Mouse (Mus musculus): ENCODE results near the gene Nhlh1. TPM values are rescaled to one million over a fixed set of nuclear protein-coding genes. Genes with fewer than 3 reads are reported as not detected.

Nhlh1 gene
- total RNA-seq (2021) = not detected

DNA sequence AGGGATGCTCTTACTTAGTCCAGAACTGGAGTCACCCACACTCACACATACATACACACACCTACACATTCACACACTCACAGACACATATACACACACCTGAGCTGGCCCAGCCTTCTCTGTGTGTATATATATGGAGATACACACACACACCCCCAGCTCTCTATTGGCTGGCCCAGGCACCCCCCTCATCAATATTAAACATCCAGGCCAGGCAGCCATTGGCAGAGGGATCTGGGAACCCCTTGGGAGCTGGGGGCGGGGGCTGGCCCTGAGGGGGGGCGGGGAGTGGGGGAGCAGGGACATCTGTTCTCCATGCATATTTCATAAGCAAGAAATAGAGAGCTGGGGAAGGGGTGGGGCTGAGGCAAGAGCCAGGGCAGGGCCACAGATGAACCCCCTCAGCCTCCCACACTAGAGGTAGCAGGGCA is at the start of gene Nhlh1:
Gene Nhlh1, minus strand, starts transcription at position 83 of the 431 bp plus-strand sequence.
- intact Hi-C loops (cut with DNase I) = no loop called here
- no peak for DNase-seq (ENCODE audit: low spot score)

- intact Hi-C loops (cut with DNase I) = no loop called here
- DNase-seq (ENCODE audit: low spot score) = no peak
Measured at GRCm38 (mm10) chr1:172105101-172105500, 47.7 kb upstream of the Nhlh1 start.

DNA sequence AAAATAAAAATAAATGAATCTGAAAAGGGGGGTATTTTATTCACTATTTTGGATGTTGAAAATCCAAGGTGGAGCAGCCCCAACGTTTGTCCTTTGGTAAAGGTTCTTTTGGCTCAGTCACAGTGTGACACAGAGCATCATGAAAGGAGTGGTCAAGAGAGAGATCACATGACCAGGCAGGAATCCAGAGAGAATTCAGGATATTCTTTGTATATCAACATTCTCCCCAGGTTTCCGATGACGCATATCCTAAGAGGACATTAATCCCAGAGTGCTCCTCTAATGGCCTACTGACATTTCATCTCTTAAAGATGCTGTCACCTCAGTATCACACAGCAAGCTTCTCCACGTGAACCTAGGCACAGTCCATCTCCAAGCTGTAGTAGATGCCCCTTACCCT is 46.2 kb upstream of the Nhlh1 start:
- DNase-seq (ENCODE audit: low spot score) = no peak
- intact Hi-C loops (cut with DNase I) = no loop called here

DNA sequence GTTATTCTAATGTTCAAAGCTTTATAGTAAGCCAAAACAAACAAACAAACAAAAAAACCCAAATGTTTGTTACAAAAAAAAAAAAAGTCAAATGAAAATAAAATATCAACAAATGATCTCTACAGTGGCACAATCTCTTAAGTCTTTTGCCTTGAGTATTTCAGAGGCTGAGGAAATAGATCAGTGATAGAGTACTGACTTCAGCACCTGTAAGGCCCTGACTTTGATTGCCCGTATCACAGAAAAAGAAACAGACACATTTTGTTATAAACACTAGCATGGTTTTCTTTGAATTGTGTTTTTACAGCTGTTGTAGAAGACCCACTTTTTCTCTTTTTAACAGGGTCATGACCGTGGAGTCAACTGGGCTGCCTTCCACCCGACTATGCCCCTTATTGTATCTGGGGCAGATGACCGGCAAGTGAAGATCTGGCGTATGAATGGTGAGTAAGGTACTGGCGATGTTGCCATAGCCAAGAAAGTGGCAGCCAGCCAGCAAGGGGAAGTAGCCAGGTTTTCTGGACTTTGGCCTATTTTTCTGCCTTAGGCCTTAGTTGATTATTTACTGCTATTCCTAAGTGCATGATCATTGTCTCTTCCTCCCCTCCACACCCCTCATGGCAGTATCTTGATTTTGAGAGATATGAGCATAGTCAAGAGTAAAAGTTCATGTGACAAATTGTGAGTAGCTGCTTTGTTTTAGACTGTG is 42.1 kb upstream of the Nhlh1 start:
- intact Hi-C loops (cut with DNase I) = no loop called here
- DNase-seq (ENCODE audit: low spot score) = no peak

- no peak for DNase-seq (ENCODE audit: low spot score)
- intact Hi-C loops (cut with DNase I) = no loop called here
Measured at GRCm38 (mm10) chr1:172095202-172095601, 37.8 kb upstream of the Nhlh1 start.

- intact Hi-C loops (cut with DNase I) = no loop called here
- no peak for DNase-seq (ENCODE audit: low spot score)
Measured at GRCm38 (mm10) chr1:172094295-172094694, 36.9 kb upstream of the Nhlh1 start.

GRCm38 (mm10) chr1:172093522-172093921 is 36.1 kb upstream of the Nhlh1 start:
- intact Hi-C loops (cut with DNase I) = no loop called here
- no peak for DNase-seq (ENCODE audit: low spot score)

- DNase-seq (ENCODE audit: low spot score) = no peak
- intact Hi-C loops (cut with DNase I) = loop anchor here (1.0 to 5.0 kb wide), 2 partner anchors 44 to 293 kb away; partner anchors contain the start of genes Pex19 and Pigm
Measured at GRCm38 (mm10) chr1:172082899-172083445, 25.6 kb upstream of the Nhlh1 start.

DNA sequence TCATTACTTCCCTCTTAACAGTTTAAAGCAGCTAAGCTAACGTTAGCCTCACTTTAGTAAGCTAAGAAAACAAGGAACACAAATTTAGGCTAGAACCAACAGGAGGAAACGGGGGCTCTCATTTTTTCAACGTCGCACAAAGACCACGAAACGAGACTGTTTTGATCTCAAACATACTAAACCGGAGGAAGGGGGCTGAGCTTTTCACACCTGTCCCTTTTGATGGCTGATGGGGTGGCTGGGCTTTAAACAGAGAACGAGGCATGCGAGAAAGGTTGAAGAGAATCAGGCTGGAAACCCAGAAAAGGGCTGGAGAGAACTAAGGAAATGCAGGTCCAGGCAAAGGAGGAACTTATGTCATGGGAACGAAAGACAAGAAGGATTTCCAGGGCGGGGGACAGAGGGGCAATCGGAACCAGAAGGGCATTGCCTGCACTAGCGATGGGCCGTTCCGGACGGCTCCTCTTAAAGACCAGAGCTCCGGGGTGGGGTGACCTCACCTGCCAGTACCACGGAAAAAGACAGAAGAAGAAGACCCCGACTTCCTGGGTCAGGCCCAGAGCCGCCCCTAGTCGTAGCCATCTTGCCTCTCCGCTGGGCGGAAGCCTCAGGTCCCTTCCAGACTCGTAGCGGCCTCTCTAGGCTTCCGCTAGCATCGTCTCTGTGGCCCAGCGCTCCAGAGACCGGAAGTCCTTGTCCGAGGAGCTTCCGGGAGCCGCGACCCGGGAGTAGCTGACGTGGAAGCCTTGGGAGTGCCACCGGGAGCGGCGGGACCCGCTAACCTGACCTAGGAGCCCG is 24.9 kb upstream of the Nhlh1 start, which contains the start of the genes Copa and Ncstn:
Gene Copa, plus strand, starts transcription at position 429 of the 798 bp plus-strand sequence.
Gene Ncstn, minus strand, starts transcription at position 695 of the 798 bp plus-strand sequence.
- DNase-seq (ENCODE audit: low spot score) = peak; percentile 88
- intact Hi-C loops (cut with DNase I) = loop anchor here (1.0 to 5.0 kb wide), 2 partner anchors 45 to 294 kb away; partner anchors contain the start of genes Pex19 and Pigm

DNA sequence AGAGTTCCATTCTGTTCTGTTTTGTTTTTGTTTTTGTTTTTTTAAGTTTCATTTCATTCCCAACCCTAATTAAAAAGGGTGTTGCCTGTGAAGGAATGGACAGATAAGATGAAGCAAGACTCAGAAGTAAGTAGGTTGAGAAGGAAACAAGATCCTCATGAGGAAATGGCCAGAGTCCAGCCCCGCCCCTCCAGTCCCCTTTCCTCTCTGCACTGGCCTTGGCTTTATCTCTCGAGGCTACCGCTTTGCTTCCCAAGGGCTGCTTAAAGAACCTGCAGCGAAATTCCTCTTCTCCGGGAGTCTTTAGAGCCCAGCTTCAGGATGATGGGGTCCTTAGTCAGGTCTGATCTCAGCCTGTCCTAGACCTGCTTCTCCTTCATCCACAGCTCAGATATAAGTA is 20.6 kb upstream of the Nhlh1 start:
- intact Hi-C loops (cut with DNase I) = no loop called here
- no peak for DNase-seq (ENCODE audit: low spot score)

GRCm38 (mm10) chr1:172072604-172073003 is 15.2 kb upstream of the Nhlh1 start:
- intact Hi-C loops (cut with DNase I) = no loop called here

GRCm38 (mm10) chr1:172071556-172071955 is 14.2 kb upstream of the Nhlh1 start:
- no peak for DNase-seq (ENCODE audit: low spot score)
- intact Hi-C loops (cut with DNase I) = no loop called here

More at GRCm38 (mm10) chr1:172072604-172073003, 15.2 kb upstream of the Nhlh1 start:
- DNase-seq (ENCODE audit: low spot score) = no peak

DNA sequence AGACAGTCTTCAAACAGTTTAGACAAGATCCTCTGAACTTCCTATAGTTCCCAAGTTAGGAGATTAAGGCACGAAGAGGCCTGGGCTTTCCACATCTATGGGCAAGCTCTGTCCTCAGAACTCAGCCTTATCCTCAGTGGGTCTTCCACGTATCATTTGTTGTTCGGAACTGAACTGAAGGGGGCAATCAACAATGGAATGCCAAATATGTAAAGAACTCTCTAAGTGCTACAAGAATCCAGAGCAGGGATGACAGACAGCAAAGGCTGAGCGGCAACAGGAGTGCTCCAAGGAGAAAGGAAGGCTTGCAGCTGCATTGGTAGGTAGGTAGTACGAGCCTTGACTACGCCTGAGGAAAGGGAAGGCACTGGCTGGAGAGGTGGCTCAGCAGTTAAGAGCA is 12.9 kb upstream of the Nhlh1 start:
- intact Hi-C loops (cut with DNase I) = no loop called here

DNA sequence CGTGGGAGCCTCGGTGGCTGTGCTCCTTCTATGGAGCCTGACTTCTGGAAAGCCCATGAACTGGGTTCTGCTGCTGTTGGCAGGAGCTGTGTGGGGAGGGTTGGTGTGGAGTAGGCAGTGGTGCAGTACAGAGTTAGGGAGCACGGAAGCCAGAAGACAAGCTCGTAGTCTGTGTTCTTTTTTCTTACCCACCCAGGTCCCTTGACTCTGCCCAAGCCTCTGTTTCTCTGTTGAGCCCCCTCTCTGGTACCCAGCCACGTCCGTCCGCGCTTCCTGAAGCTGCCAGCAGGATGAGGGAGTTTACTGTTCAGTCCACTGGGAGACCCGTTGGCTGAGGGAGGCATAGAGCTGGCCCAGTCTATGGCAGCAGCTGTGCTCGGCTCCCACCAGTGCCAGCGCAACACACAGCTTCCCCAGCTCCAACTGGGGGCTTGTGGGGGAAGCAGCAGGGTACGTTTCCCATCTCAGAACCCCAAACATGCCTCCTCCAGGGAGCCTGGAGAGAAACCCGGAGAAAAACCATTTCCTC is 7.3 kb upstream of the Nhlh1 start:
- no peak for DNase-seq (ENCODE audit: low spot score)
- intact Hi-C loops (cut with DNase I) = no loop called here

More for the DNA sequence above, 12.9 kb upstream of the Nhlh1 start:
- DNase-seq (ENCODE audit: low spot score) = no peak

DNA sequence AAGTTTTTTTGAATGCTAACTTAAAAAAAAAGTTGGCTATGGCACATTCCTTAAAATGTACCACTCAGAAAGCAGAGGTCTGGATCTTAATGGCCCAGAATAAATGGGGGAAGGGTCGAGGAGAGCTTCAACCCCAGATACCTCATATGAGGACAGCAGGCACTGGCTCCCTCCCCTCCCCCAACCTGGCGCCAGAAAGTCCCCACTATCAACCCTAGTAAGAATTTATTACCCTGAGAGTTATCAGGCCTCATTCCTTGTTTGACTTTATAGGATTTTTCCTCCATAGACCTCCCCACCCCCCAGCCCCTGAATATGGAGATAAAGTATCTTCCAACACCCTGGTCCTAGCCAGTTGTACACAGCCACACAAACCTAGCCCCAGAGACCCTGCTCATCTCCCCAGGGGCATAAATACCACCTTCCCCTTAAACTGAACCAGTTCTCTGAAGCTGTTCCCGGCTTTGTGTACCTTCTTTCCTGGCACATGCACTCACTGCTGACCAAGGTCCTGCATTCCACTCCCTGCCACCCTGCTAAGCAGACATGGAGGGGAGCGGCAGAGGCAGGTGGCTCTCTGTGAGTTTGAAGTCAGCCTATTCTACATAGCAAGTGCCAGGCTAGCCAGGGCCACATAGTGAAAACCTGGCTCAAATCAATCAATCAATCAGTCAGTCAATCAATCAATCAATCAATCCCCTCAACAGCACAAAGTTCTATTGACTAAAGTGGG is 6.1 kb upstream of the Nhlh1 start:
- intact Hi-C loops (cut with DNase I) = no loop called here
- no peak for DNase-seq (ENCODE audit: low spot score)

- DNase-seq (ENCODE audit: low spot score) = no peak
- intact Hi-C loops (cut with DNase I) = no loop called here
Measured at GRCm38 (mm10) chr1:172062101-172062500, 4.7 kb upstream of the Nhlh1 start.

DNA sequence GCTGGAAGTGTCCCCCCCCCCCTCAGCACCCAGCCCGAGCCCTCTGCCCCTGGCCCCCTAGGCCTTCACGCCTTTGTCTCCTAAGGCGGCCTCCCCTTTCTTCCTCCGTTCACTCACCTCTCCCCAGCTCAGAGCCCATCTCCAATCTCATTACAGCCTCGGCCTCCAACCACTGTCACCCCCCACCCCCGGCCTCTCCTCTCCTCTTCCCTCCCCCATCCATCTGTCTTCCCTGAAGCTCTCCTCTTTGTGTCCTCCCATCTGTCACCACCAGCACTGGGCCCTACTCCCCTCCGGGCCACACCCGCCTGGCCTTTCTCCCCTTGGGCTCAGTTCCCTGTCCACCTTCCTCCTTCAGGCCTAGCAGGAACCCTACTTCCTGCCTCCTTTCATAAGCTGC is 3.8 kb upstream of the Nhlh1 start:
- intact Hi-C loops (cut with DNase I) = no loop called here
- DNase-seq (ENCODE audit: low spot score) = no peak

- no peak for DNase-seq (ENCODE audit: low spot score)
- intact Hi-C loops (cut with DNase I) = no loop called here
Measured at GRCm38 (mm10) chr1:172060659-172061058, 3.3 kb upstream of the Nhlh1 start.

DNA sequence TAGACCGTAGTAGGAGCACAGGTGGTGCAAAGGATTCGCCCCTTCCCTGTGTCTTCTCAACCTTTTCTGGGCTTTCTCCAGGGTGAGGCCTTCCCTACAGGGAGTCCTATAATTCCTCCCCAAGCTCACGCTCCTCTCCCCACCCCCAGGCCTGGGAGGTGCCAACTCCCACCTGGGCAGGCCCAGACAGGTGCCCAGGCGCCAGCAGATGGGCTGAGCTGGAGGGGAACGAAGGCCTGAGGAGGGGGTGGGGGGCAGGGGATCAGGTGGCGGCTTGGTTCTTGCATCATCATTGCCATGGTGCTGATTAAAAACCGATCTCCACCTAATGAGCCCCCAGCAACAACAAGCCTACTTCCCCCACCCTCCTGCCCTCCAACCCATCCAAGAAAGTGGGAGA is 1.5 kb upstream of the Nhlh1 start:
- intact Hi-C loops (cut with DNase I) = no loop called here

DNA sequence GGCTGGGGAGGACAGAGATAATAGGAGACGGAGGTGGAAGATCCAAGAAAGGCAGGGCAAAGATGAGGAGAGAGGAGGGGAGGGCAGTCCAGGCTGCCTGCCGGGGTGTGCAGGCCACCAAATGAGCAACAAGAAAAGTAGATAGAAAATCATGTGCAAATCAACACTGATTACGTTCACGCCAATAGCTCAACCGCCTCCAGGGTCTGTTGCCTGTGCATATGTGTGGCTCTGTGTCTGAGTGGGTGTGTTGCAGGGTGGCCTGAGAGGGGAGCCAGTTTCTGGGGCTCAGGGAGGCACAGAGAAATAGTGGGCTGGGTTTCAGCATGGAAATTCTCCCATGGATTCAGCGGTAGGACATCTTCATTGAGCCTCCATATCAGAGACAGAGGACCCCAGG is 948 bp upstream of the Nhlh1 start:
- intact Hi-C loops (cut with DNase I) = no loop called here
- DNase-seq (ENCODE audit: low spot score) = no peak

More for the DNA sequence above, 1.5 kb upstream of the Nhlh1 start:
- no peak for DNase-seq (ENCODE audit: low spot score)

Measured in heart, postnatal 25 days (tissue).